Mouse (Mus musculus) embryonic facial prominence, embryonic 12.5 days (tissue): ENCODE data around the gene Naf1. TPM values are rescaled to one million over a fixed set of nuclear protein-coding genes. Genes with fewer than 3 reads are reported as not detected.

ENCODE experiments used
- ATAC-seq: fragments of 200-750 bp; cut with Nextera tagmentation; 2 replicates; pipeline ENCODE4 v1.8.0; 2017; ENCODE audit not compliant: insufficient number of reproducible peaks, insufficient read depth, low FRiP score, low TSS enrichment
- H3K27ac ChIP-seq: fragments of 300-500 bp; sonication (generic); 2 replicates; pipeline ENCODE4 v1.5.1; 2016; ENCODE audit warnings: mild to moderate bottlenecking
- H3K27me3 ChIP-seq: fragments of 300-500 bp; sonication (generic); 2 replicates; pipeline ENCODE4 v1.6.1; 2016; ENCODE audit warnings: mild to moderate bottlenecking, moderate library complexity
- H3K36me3 ChIP-seq: fragments of 300-500 bp; sonication (generic); 2 replicates; pipeline ENCODE4 v1.6.1; 2016; ENCODE audit warnings: mild to moderate bottlenecking
- H3K4me1 ChIP-seq: fragments of 300-500 bp; sonication (generic); 2 replicates; pipeline ENCODE4 v1.6.1; 2016
- H3K4me2 ChIP-seq: fragments of 300-500 bp; sonication (generic); replicated peaks from 2 replicates; pipeline ENCODE4 v1.6.1; 2016; ENCODE audit warnings: mild to moderate bottlenecking, moderate library complexity
- H3K4me3 ChIP-seq: fragments of 300-500 bp; sonication (generic); 2 replicates; pipeline ENCODE4 v1.5.1; 2016; ENCODE audit warnings: mild to moderate bottlenecking
- H3K9ac ChIP-seq: fragments of 300-500 bp; sonication (generic); 2 replicates; pipeline ENCODE4 v1.6.1; 2016; ENCODE audit warnings: mild to moderate bottlenecking, moderate library complexity
- H3K9me3 ChIP-seq: fragments of 300-500 bp; sonication (generic); 2 replicates; pipeline ENCODE4 v1.6.1; 2016; ENCODE audit warnings: mild to moderate bottlenecking, moderate library complexity
- WGBS: fragments of 180-500 bp; shearing (Covaris S2); methylation state at CpG from one replicate; pipeline ENCODE4 v1.1.7; 2016; 5-methylcytosine and 5-hydroxymethylcytosine counted together
- polyA plus RNA-seq: library from polyadenylated mRNA; unstranded; fragments of >200 nt; fragmentation: Nextera tagmentation; extraction: Ambion mirVana; gene quantifications from 2 replicates; pipeline ENCODE4 v1.2.1, GENCODE M21; 2016

Gene Naf1
- 3.6 and 4.0 TPM in 2 replicates for polyA plus RNA-seq

- no peaks in the 10 kb centered on the region for H3K27me3 ChIP-seq
- under 1% methylated on average over 37 of the region's 37 CpGs for WGBS
These were observed at the start of gene Naf1 for GRCm38 (mm10) chr8:66860023-66860422. Gene Naf1, plus strand, starts transcription at chr8:66860217.

GRCm38 (mm10) chr8:66860921-66861588 is 1.0 kb downstream of the Naf1 start:
- peaks cover 12% of the 10 kb centered on the region; the same call in 1 of the 2 replicates for H3K4me1 ChIP-seq
- no peaks in the 10 kb centered on the region for H3K36me3 ChIP-seq
- no peaks in the 10 kb centered on the region for H3K9me3 ChIP-seq
- H3K4me3 ChIP-seq, result peak overlapping the region; percentile 80
- 1% methylated on average over 45 of the region's 46 CpGs for WGBS
- ATAC-seq, result 0 out of 2 replicates have a peak, but pooled peaks have one; percentile 42
- H3K27me3 ChIP-seq, result no peaks in the 10 kb centered on the region
- H3K27ac ChIP-seq, result no peak overlapping the region
- H3K9ac ChIP-seq, result peak overlapping the region; percentile 80
- H3K4me2 ChIP-seq, result peak overlapping the region; percentile 72

More at GRCm38 (mm10) chr8:66860023-66860422, at the start of gene Naf1:
- Histone ChIP-seq H3K9ac (peak within 1 kb of the TSS; percentile 80), H3K4me3 (peak within 1 kb of the TSS; percentile 80), H3K9me3 (no peaks in the 10 kb centered on the region), H3K4me2 (peak within 1 kb of the TSS; percentile 72), H3K36me3 (no peaks in the 10 kb centered on the region), H3K27ac (peak within 1 kb of the TSS; percentile 82), H3K4me1 (peaks cover 12% of the 10 kb centered on the region; the same call in 1 of the 2 replicates)
- peak; percentile 88 for ATAC-seq

- Histone ChIP-seq H3K9ac (no peak overlapping the region), H3K4me2 (peak overlapping the region; percentile 72), H3K4me3 (peak overlapping the region; percentile 80), H3K36me3 (no peaks in the 10 kb centered on the region), H3K4me1 (peaks cover 12% of the 10 kb centered on the region; the same call in 1 of the 2 replicates), H3K27me3 (no peaks in the 10 kb centered on the region), H3K9me3 (no peaks in the 10 kb centered on the region), H3K27ac (no peak overlapping the region)
- WGBS, result 61% methylated on average over 5 of the region's 5 CpGs
- no peak for ATAC-seq
These were observed 1.8 kb downstream of the Naf1 start for GRCm38 (mm10) chr8:66861589-66862500.

GRCm38 (mm10) chr8:66863761-66864160 is 3.7 kb downstream of the Naf1 start:
- peaks cover 12% of the 10 kb centered on the region; the same call in 1 of the 2 replicates for H3K4me1 ChIP-seq
- WGBS, result 92% methylated on average over 3 of the region's 3 CpGs
- no peak overlapping the region for H3K9ac ChIP-seq
- no peaks in the 10 kb centered on the region for H3K27me3 ChIP-seq
- no peak overlapping the region for H3K4me3 ChIP-seq
- no peak overlapping the region for H3K27ac ChIP-seq
- no peaks in the 10 kb centered on the region for H3K9me3 ChIP-seq
- H3K36me3 ChIP-seq, result no peaks in the 10 kb centered on the region
- no peak overlapping the region for H3K4me2 ChIP-seq
- ATAC-seq, result no peak

GRCm38 (mm10) chr8:66865120-66865519 is 5.1 kb downstream of the Naf1 start:
- no peak overlapping the region for H3K4me2 ChIP-seq
- no peak for ATAC-seq

GRCm38 (mm10) chr8:66867679-66868078 is 7.7 kb downstream of the Naf1 start:
- H3K4me3 ChIP-seq, result no peak overlapping the region
- no peak overlapping the region for H3K27ac ChIP-seq
- ATAC-seq, result no peak
- no peaks in the 10 kb centered on the region for H3K27me3 ChIP-seq
- no peak overlapping the region for H3K4me2 ChIP-seq
- H3K36me3 ChIP-seq, result no peaks in the 10 kb centered on the region
- no peak overlapping the region for H3K9ac ChIP-seq
- no peaks in the 10 kb centered on the region for H3K4me1 ChIP-seq
- no peaks in the 10 kb centered on the region for H3K9me3 ChIP-seq
- WGBS, result 57% methylated on average over 3 of the region's 3 CpGs

More at GRCm38 (mm10) chr8:66865120-66865519, 5.1 kb downstream of the Naf1 start:
- H3K27ac ChIP-seq, result no peak overlapping the region
- no peak overlapping the region for H3K4me3 ChIP-seq
- 59% methylated on average over 1 of the region's 1 CpGs for WGBS
- no peaks in the 10 kb centered on the region for H3K36me3 ChIP-seq
- H3K9me3 ChIP-seq, result no peaks in the 10 kb centered on the region
- no peaks in the 10 kb centered on the region for H3K27me3 ChIP-seq
- H3K4me1 ChIP-seq, result peaks cover 12% of the 10 kb centered on the region; the same call in 1 of the 2 replicates
- H3K9ac ChIP-seq, result no peak overlapping the region

- Histone ChIP-seq H3K4me1 (no peaks in the 10 kb centered on the region), H3K27ac (no peak overlapping the region), H3K4me3 (no peak overlapping the region), H3K9me3 (no peaks in the 10 kb centered on the region), H3K4me2 (no peak overlapping the region), H3K9ac (no peak overlapping the region), H3K27me3 (no peaks in the 10 kb centered on the region), H3K36me3 (no peaks in the 10 kb centered on the region)
- WGBS, result 8% methylated on average over 1 of the region's 1 CpGs
- ATAC-seq, result no peak
These were observed 9.4 kb downstream of the Naf1 start for GRCm38 (mm10) chr8:66869211-66869932.

- no peak overlapping the region for H3K27ac ChIP-seq
- no peaks in the 10 kb centered on the region for H3K4me1 ChIP-seq
- no peak overlapping the region for H3K4me2 ChIP-seq
- H3K9ac ChIP-seq, result no peak overlapping the region
- no peaks in the 10 kb centered on the region for H3K27me3 ChIP-seq
- no peak overlapping the region for H3K4me3 ChIP-seq
- no peak for ATAC-seq
- WGBS, result 48% methylated on average over 1 of the region's 1 CpGs
- no peaks in the 10 kb centered on the region for H3K9me3 ChIP-seq
- no peaks in the 10 kb centered on the region for H3K36me3 ChIP-seq
These were observed 23.8 kb downstream of the Naf1 start for GRCm38 (mm10) chr8:66883866-66884265.

- WGBS, result 86% methylated on average over 2 of the region's 2 CpGs
- Histone ChIP-seq H3K4me2 (no peak overlapping the region), H3K9ac (no peak overlapping the region), H3K27ac (no peak overlapping the region), H3K4me3 (no peak overlapping the region), H3K4me1 (no peaks in the 10 kb centered on the region), H3K9me3 (no peaks in the 10 kb centered on the region), H3K36me3 (peaks cover 4% of the 10 kb centered on the region), H3K27me3 (no peaks in the 10 kb centered on the region)
- no peak for ATAC-seq
These were observed 31.9 kb downstream of the Naf1 start for GRCm38 (mm10) chr8:66891879-66892278.

GRCm38 (mm10) chr8:66905000-66905399 is 45.0 kb downstream of the Naf1 start:
- H3K27ac ChIP-seq, result no peak overlapping the region
- no peaks in the 10 kb centered on the region for H3K27me3 ChIP-seq
- no peaks in the 10 kb centered on the region for H3K9me3 ChIP-seq
- 74% methylated on average over 2 of the region's 2 CpGs for WGBS
- no peaks in the 10 kb centered on the region for H3K4me1 ChIP-seq
- no peak overlapping the region for H3K9ac ChIP-seq
- no peak for ATAC-seq
- no peak overlapping the region for H3K4me2 ChIP-seq
- no peak overlapping the region for H3K4me3 ChIP-seq
- H3K36me3 ChIP-seq, result no peaks in the 10 kb centered on the region

GRCm38 (mm10) chr8:66905557-66905956 is 45.5 kb downstream of the Naf1 start:
- WGBS, result 94% methylated on average over 4 of the region's 4 CpGs
- Histone ChIP-seq H3K27ac (no peak overlapping the region), H3K4me3 (no peak overlapping the region), H3K9me3 (no peaks in the 10 kb centered on the region), H3K4me1 (no peaks in the 10 kb centered on the region), H3K27me3 (no peaks in the 10 kb centered on the region), H3K36me3 (no peaks in the 10 kb centered on the region), H3K4me2 (no peak overlapping the region), H3K9ac (no peak overlapping the region)
- ATAC-seq, result no peak
